Mouse (Mus musculus) brain, embryonic 14.5 days (tissue): Measurements from ENCODE around the gene Rtbdn.
"Not testable (repeated sequence)": the region's sequence is repeated elsewhere in the genome, so short reads cannot be mapped to it uniquely, and the experiment has no call there.

Source experiments
- CTCF ChIP-seq: fragments of 200-500 bp; IDR thresholded peaks from 2 replicates; pipeline ENCODE4 v1.5.1; 2012; ENCODE audit warnings: inconsistent platforms, mild to moderate bottlenecking, moderate library complexity, borderline replicate concordance; ENCODE audit not compliant: insufficient read depth, insufficient read length; ENCODE audit errors: extremely low read depth
- POLR2A ChIP-seq: fragments of 200-500 bp; IDR thresholded peaks from 2 replicates; pipeline ENCODE4 v1.6.1; 2012; ENCODE audit warnings: mild to moderate bottlenecking, inconsistent platforms, borderline replicate concordance; ENCODE audit not compliant: poor library complexity, insufficient read depth, insufficient read length, severe bottlenecking; ENCODE audit errors: extremely low read depth

DNA sequence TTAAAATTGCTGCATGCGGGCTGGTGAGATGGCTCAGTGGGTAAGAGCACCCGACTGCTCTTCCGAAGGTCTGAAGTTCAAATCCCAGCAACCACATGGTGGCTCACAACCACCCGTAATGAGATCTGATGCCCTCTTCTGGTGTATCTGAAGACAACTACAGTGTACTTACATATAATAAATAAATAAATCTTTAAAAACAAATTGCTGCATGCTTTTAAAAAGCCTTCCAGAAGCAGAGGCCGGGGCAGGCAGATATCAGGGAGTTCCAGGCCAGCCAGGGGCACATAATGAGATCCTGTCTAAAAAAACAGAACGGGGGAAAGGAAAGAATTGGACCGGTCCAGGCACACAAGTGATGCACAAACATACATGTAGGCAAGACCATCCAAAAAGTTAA, 38.8 kb upstream of the Rtbdn start:
- not testable (repeated sequence) for TF ChIP-seq CTCF, POLR2A
